Mouse (Mus musculus): ENCODE data around the gene Zcchc24.

DNA sequence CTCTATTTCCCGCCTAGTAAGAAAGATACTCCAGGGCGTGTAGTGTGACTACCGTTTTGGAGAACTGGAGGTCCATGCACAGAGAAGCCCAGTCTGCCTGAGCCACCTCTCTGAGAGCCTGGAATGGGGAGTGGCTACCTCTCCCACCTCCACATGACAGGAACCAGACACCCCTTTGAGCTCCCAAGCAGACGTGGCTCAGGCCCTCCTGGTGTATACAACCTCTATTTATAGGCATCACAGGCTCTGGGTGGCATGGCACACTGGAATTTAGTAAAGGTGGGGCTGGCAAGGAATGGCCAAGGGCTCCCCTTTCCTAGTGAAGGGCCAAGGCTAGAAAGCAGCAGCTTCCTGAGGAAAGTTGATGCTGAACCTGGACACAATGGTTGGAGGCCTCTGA is 10.9 kb downstream of the Zcchc24 start:
- TF ChIP-seq POLR2AphosphoS5 (IDR thresholded peaks at IDR 0.05; ENCODE audit: insufficient replicate concordance, low read depth, low read length) (no peak), CTCF (IDR thresholded peaks at IDR 0.05; ENCODE audit: low read depth, low read length) (no peak)

All from G1E (cell line).